Mouse (Mus musculus): ENCODE results near the gene Gm14391.
"Not testable (repeated sequence)": the region's sequence is repeated elsewhere in the genome, so short reads cannot be mapped to it uniquely, and the experiment has no call there.

DNA sequence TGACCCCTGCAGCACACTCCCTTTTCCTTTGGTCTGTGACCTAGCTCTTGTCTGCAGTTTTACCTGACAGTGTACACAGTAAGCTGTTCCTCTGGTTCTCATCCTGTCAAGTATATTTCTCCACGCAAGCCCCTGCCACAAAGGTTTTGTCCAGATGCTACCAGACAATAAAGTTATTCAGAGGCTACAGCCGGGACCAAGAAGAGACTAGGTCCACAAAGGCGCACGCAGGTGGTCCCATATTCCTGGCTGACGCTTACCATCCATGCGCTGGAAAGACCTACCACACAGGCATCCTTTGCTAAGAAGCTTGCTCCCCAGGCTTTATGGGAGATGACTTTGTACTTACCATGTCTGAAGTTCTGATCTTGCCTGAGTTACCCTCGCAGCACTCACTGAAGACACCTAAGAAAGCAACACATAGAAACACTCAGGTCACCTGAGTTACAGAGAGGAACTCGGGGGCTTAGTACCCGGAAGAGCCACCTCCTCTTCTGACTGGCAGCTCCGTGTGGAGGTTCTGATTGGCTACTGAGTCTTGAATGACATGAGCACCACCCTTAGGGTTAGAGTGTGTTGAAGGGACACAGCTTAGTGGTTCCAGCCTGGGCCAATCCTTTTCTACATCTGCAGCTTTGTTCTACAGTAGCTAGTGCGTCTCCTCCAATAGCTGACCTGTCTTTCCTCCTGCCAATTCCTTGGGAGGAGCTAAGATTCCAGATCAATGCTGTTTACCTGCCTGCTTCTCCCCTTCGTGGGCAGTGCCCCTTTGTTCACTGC is 31.1 kb downstream of the Gm14391 start, which contains the start of gene Gm14443:
- TF ChIP-seq CTCF (IDR thresholded peaks at IDR 0.05; ENCODE audit: low read depth); EP300 (optimal IDR thresholded peaks at IDR 0.05): not testable (repeated sequence)
